Mouse (Mus musculus): ENCODE data around the gene Smap1.
"Not testable (repeated sequence)": the region's sequence is repeated elsewhere in the genome, so short reads cannot be mapped to it uniquely, and the experiment has no call there.

Gene Smap1

GRCm38 (mm10) chr1:23921711-23922529 lies at the start of gene Smap1:
Gene Smap1 (minus strand): TSS chr1:23922317.
- in situ Hi-C loops (cut with MseI, MboI), result no loop called here

- in situ Hi-C loops (cut with MseI, MboI), result not testable (repeated sequence)
These were observed 49.0 kb upstream of the Smap1 start for GRCm38 (mm10) chr1:23971159-23971558.

- in situ Hi-C loops (cut with MseI, MboI), result no loop called here
These were observed 46.1 kb upstream of the Smap1 start for GRCm38 (mm10) chr1:23968027-23968725.

- in situ Hi-C loops (cut with MseI, MboI), result no loop called here
These were observed 44.1 kb upstream of the Smap1 start for GRCm38 (mm10) chr1:23966226-23966625.

GRCm38 (mm10) chr1:23959415-23959732 lies 37.3 kb upstream of the Smap1 start:
- in situ Hi-C loops (cut with MseI, MboI), result no loop called here

- in situ Hi-C loops (cut with MseI, MboI), result no loop called here
These were observed 36.7 kb upstream of the Smap1 start for GRCm38 (mm10) chr1:23958668-23959414.

GRCm38 (mm10) chr1:23958101-23958500 lies 36.0 kb upstream of the Smap1 start:
- in situ Hi-C loops (cut with MseI, MboI), result no loop called here

GRCm38 (mm10) chr1:23955539-23955938 lies 33.4 kb upstream of the Smap1 start:
- in situ Hi-C loops (cut with MseI, MboI), result no loop called here

GRCm38 (mm10) chr1:23953921-23954320 lies 31.8 kb upstream of the Smap1 start:
- in situ Hi-C loops (cut with MseI, MboI), result no loop called here

- in situ Hi-C loops (cut with MseI, MboI), result no loop called here
These were observed 26.9 kb upstream of the Smap1 start for GRCm38 (mm10) chr1:23948778-23949699.

GRCm38 (mm10) chr1:23948290-23948689 lies 26.2 kb upstream of the Smap1 start:
- in situ Hi-C loops (cut with MseI, MboI), result no loop called here

GRCm38 (mm10) chr1:23944076-23944475 lies 22.0 kb upstream of the Smap1 start:
- in situ Hi-C loops (cut with MseI, MboI), result no loop called here

- in situ Hi-C loops (cut with MseI, MboI), result no loop called here
These were observed 21.2 kb upstream of the Smap1 start for GRCm38 (mm10) chr1:23943146-23943940.

- in situ Hi-C loops (cut with MseI, MboI), result no loop called here
These were observed 13.3 kb upstream of the Smap1 start for GRCm38 (mm10) chr1:23935408-23935762.

GRCm38 (mm10) chr1:23934669-23935407 lies 12.7 kb upstream of the Smap1 start:
- in situ Hi-C loops (cut with MseI, MboI), result no loop called here

GRCm38 (mm10) chr1:23929410-23929809 lies 7.3 kb upstream of the Smap1 start:
- in situ Hi-C loops (cut with MseI, MboI), result no loop called here

GRCm38 (mm10) chr1:23928371-23928770 lies 6.3 kb upstream of the Smap1 start:
- in situ Hi-C loops (cut with MseI, MboI), result no loop called here

- in situ Hi-C loops (cut with MseI, MboI), result no loop called here
These were observed 1.9 kb upstream of the Smap1 start for GRCm38 (mm10) chr1:23923779-23924708.

- in situ Hi-C loops (cut with MseI, MboI), result no loop called here
These were observed 390 bp upstream of the Smap1 start for GRCm38 (mm10) chr1:23922530-23922884.
